Mouse (Mus musculus) kidney, adult 2 months (tissue): Measurements from ENCODE around the gene Cntf. TPM values are rescaled to one million over a fixed set of nuclear protein-coding genes. Genes with fewer than 3 reads are reported as not detected.
A peak's percentile ranks its signal among the peaks of the same experiment; 100 is the strongest.

Experiments
- DNase-seq: peaks from one replicate; pipeline ENCODE4 v3.0.0; 2021
- H3K27ac ChIP-seq: fragments of 200-500 bp; 2 replicates; pipeline ENCODE4 v1.5.1; 2012; ENCODE audit warnings: low read depth, low read length, control low read depth, inconsistent platforms; ENCODE audit not compliant: insufficient read depth
- H3K27me3 ChIP-seq: fragments of 200-500 bp; replicated peaks from 2 replicates; pipeline ENCODE4 v1.6.1; 2012; ENCODE audit warnings: mild to moderate bottlenecking, moderate library complexity, low read length, inconsistent platforms; ENCODE audit not compliant: control insufficient read depth, insufficient read depth
- H3K36me3 ChIP-seq: fragments of 200-500 bp; 2 replicates; pipeline ENCODE4 v1.6.1; 2012; ENCODE audit warnings: mild to moderate bottlenecking, moderate library complexity, low read length, inconsistent platforms; ENCODE audit not compliant: control insufficient read depth, insufficient read depth
- H3K4me1 ChIP-seq: fragments of 200-500 bp; 2 replicates; pipeline ENCODE4 v1.6.1; 2011; ENCODE audit warnings: low read length; ENCODE audit not compliant: control insufficient read depth, insufficient read depth
- H3K4me3 ChIP-seq: fragments of 200-500 bp; 2 replicates; pipeline ENCODE4 v1.5.1; 2011; ENCODE audit warnings: mild to moderate bottlenecking, low read depth, low read length, control low read depth; ENCODE audit not compliant: insufficient read depth
- CTCF ChIP-seq: fragments of 200-500 bp; conservative IDR thresholded peaks from 2 replicates; pipeline ENCODE4 v1.5.1; 2011; ENCODE audit warnings: low read depth, mild to moderate bottlenecking, control low read depth, low read length, moderate library complexity, mixed read lengths; ENCODE audit not compliant: insufficient read depth, insufficient read length
- POLR2A ChIP-seq: fragments of 200-500 bp; IDR thresholded peaks from one replicate; pipeline ENCODE4 v1.6.1; 2011; ENCODE audit warnings: low read depth, low read length, control low read depth
- WGBS: fragments of 180-500 bp; shearing (Covaris S2); methylation state at CpG from one replicate; pipeline ENCODE4 v1.1.7; 2018; 5-methylcytosine and 5-hydroxymethylcytosine counted together
- polyA plus RNA-seq: library from polyadenylated mRNA; depleted of rRNA; stranded (reverse); fragments of >200 nt; gene quantifications from 2 replicates; pipeline ENCODE4 v1.2.3, GENCODE M21; 2012

Cntf gene
- polyA plus RNA-seq, 1 experiment: 3.6 TPM

GRCm38 (mm10) chr19:12800621-12801020 is 35.2 kb upstream of the Cntf start:
- no peaks in the 10 kb centered on the region for H3K4me1 ChIP-seq
- no peak overlapping the region for H3K4me3 ChIP-seq
- no peak for TF ChIP-seq CTCF
- no peak for TF ChIP-seq POLR2A
- H3K36me3 ChIP-seq: no peaks in the 10 kb centered on the region
- no peaks in the 10 kb centered on the region for H3K27me3 ChIP-seq
- H3K27ac ChIP-seq: no peak overlapping the region
- WGBS: 71% methylated on average over 2 of the region's 2 CpGs
- no peak for DNase-seq

DNA sequence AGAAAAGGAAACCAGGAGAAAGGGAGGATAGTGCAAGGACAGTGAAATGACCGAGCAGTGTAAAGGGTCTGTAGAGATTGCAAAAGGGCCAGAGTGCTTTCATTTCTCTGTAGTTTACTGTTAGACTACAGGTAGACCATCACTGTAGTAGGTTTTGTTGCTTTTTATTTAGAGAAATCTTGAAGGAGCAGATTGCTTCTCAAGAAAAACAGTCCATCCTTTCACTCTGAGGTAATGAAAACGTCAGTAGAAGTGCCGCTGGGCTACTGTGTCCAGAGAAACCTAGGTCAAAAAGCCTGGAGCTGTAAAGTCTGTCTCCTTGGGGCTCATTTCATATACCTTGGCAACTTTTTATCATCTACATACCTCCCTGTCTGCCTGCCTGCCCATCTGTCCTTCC is 33.6 kb upstream of the Cntf start:
- WGBS: 75% methylated on average over 3 of the region's 3 CpGs
- DNase-seq: no peak
- H3K27ac ChIP-seq: no peak overlapping the region
- H3K27me3 ChIP-seq: no peaks in the 10 kb centered on the region
- no peak overlapping the region for H3K4me3 ChIP-seq
- H3K4me1 ChIP-seq: no peaks in the 10 kb centered on the region
- no peaks in the 10 kb centered on the region for H3K36me3 ChIP-seq
- TF ChIP-seq CTCF: no peak
- TF ChIP-seq POLR2A: no peak

DNA sequence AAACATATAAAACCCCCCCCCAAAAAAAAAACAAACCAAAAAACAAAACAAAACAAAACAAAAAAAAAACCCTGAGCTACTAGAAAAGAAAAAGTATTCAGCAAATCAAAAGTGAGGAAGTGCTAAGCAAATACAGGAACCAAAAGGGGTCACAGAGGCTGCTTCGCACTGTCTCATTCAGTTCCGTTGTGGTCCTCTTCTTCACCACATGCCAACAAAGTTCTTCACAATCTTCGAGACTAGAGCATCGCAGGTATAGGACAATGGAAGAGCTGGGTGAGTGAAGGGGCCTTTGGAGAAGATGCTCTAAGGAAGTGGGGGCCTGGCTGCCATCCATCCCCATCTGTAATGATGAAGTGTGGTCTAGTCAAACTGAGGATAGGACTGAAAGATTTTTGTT is 33.0 kb upstream of the Cntf start:
- 81% methylated on average over 4 of the region's 4 CpGs for WGBS
- H3K36me3 ChIP-seq: no peaks in the 10 kb centered on the region
- H3K4me1 ChIP-seq: no peaks in the 10 kb centered on the region
- no peak for DNase-seq
- H3K27ac ChIP-seq: no peak overlapping the region
- H3K4me3 ChIP-seq: no peak overlapping the region
- H3K27me3 ChIP-seq: no peaks in the 10 kb centered on the region
- TF ChIP-seq CTCF: no peak
- no peak for TF ChIP-seq POLR2A

DNA sequence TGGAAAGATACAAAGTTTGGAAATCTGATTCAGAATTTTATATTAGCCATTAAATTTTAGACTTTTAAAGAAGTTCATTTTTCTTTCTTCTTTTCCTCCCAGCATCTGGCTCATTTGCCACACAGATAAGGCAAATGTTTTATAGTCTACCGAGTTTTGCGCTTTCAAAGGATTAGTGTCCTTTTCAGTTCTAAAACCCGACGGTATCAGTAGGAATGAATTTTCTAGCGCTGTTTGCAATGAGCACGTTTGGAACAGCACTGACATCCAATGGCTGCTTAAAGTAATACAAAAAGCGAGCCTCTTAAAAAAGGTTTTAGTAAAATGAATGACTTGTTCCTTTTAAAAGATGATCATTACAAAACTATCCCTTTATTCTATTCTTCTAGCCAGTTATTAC is 31.6 kb upstream of the Cntf start:
- Histone ChIP-seq H3K27ac (peak overlapping the region; percentile 88; the same call in 1 of the 2 replicates), H3K36me3 (no peaks in the 10 kb centered on the region), H3K4me1 (no peaks in the 10 kb centered on the region), H3K4me3 (peak overlapping the region; percentile 65), H3K27me3 (no peaks in the 10 kb centered on the region)
- DNase-seq: peak; percentile 63
- TF ChIP-seq POLR2A (no peak), CTCF (0 out of 2 replicates have a peak, but pooled peaks have one; percentile 7)
- 1% methylated on average over 7 of the region's 7 CpGs for WGBS

GRCm38 (mm10) chr19:12796328-12796931 is 31.0 kb upstream of the Cntf start:
- Histone ChIP-seq H3K4me1 (no peaks in the 10 kb centered on the region), H3K36me3 (no peaks in the 10 kb centered on the region), H3K4me3 (peak overlapping the region; percentile 65), H3K27ac (peak overlapping the region; percentile 88), H3K27me3 (no peaks in the 10 kb centered on the region)
- under 1% methylated on average over 29 of the region's 29 CpGs for WGBS
- DNase-seq: peak; percentile 72
- no peak for TF ChIP-seq CTCF
- TF ChIP-seq POLR2A: no peak

GRCm38 (mm10) chr19:12795511-12796327 is 30.3 kb upstream of the Cntf start, which contains the start of the genes Zfp91 and Lpxn:
Gene Zfp91 (minus strand): TSS chr19:12796126.
Gene Lpxn (plus strand): TSS chr19:12796193.
- DNase-seq: peak; percentile 99
- no peaks in the 10 kb centered on the region for H3K4me1 ChIP-seq
- H3K27me3 ChIP-seq: no peaks in the 10 kb centered on the region
- peak within 1 kb of the TSS; percentile 95 for H3K4me3 ChIP-seq
- WGBS: under 1% methylated on average over 76 of the region's 76 CpGs
- H3K27ac ChIP-seq: peak within 1 kb of the TSS; percentile 100
- no peaks in the 10 kb centered on the region for H3K36me3 ChIP-seq
- TF ChIP-seq POLR2A: peak; percentile 5
- TF ChIP-seq CTCF: no peak

- Histone ChIP-seq H3K4me3 (peak overlapping the region; percentile 95), H3K27ac (peak overlapping the region; percentile 90), H3K4me1 (no peaks in the 10 kb centered on the region), H3K27me3 (no peaks in the 10 kb centered on the region), H3K36me3 (no peaks in the 10 kb centered on the region)
- no peak for DNase-seq
- no peak for TF ChIP-seq CTCF
- TF ChIP-seq POLR2A: no peak
- 5% methylated on average over 60 of the region's 63 CpGs for WGBS
Observed at GRCm38 (mm10) chr19:12795110-12795509, 29.7 kb upstream of the Cntf start.
